Mouse (Mus musculus): ENCODE data around the gene Cebpb.

Gene Cebpb

DNA sequence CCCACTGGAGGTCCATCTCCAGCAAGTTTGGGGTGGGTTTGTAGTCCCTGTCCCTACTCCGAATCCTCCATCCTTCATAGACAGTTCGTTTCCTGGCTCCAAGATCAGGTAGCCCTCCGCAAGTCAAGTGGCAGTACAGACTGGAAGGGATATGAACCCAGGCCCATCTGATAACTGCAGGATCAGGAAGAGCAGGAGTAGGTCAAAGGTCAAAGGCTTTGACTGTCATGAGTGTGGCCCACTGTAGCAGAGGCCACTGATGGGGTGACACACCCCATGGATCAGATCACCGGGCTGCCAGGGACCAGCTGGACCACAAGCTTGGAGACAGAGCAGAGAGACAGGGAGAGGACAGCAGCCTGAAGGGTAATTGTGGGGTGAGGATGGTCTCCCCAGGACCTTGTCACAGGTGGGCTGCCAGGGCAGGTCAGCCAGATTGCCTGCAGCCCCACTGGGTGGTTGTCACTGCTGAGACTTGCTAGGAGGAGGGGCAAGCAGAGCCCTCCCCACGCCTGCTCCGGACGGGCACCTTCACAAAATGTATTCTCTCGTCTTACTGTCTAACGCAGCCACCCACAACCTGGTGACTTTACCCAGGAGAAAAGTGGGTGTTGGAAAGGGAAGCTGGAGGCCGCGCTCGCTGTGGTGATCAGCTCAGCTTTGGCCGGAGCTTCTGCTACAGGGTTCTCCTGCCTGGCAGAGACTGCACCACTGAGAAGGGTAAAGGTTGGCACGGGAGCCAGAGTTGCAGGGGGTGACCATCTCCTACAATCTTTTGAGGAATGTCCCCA is 3.4 kb downstream of the Cebpb start:
- no peak for DNase-seq (ENCODE audit: low spot score in 2 of 2)

DNA sequence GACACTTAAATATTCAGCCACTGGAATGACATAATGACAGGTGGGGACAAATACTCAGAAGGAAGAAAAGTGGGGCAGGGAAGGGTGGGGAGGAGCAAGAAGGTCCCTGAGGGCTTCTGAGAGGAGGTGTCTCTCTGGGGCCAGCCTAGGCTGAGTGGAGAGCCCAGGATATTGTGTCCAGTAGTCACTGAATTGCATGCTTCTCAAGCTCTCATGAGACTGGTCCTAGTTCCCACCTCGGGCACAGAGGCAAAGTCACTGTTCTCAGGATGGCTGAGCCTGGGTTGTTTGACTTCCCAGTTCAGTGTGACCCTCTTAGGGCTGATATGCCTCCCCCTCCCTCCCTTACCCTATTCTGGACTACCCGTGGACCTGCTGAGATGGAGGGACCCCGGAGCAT is 4.1 kb downstream of the Cebpb start:
- DNase-seq (ENCODE audit: low spot score in 2 of 2), result no peak

DNA sequence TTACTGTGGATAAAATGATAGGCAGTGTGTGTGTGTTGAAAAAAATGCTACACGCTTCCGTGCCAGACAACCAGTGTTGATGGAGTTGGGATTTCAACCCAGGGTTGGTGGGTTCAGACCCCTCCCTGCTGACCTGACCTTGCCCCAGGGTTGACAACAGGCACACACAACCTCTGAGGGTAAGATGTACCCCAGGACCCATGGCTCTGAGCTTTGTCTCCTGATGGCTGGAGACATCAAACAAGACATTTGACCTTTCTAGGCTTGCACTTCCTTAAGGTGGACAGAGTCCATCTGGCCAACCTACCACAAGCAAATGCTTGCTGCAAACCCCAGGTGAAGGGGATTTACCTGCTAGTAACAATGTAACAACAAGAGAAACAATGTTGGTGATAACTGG is 4.8 kb downstream of the Cebpb start:
- DNase-seq (ENCODE audit: low spot score in 2 of 2), result no peak

DNA sequence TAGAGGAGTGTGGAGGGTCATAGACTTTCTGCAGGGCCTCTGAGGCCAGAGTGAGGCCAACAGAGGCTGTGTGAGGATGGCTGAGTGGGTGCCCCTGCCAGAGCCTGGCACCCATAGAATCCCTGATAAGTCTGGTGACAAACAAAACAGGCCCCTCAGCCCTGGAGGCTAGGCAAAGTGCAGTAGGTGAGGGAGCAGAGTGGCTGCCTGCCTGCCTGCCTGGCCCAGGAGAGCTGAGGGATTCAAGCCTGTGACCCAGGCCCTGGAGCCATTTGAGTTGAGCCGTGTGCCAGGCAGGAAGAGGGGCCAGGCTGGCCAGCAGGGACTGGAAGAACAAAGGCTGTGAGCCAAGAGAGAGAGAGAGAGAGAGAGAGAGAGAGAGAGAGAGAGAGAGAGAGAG is 5.5 kb downstream of the Cebpb start:
- no peak for DNase-seq (ENCODE audit: low spot score in 2 of 2)

DNA sequence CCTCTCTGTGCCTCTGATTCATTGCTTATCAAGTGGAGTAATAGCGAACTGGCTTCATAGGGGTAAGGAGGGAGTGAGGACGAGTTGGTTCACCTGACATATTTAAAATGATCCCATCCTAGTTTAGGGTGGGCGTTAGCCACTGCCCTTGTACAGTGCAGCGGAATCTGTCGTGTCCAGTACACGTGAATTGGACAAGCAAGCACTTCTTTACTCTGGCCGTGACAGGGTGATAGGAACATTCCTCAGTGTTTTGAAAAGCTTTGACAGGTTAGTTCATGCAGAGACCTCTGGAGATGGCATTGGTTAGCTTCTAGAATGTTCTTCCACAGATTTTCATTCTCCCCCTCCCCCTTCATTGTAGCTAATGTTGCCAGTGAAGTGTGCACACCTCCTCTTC is 6.2 kb downstream of the Cebpb start:
- no peak for DNase-seq (ENCODE audit: low spot score in 2 of 2)

DNA sequence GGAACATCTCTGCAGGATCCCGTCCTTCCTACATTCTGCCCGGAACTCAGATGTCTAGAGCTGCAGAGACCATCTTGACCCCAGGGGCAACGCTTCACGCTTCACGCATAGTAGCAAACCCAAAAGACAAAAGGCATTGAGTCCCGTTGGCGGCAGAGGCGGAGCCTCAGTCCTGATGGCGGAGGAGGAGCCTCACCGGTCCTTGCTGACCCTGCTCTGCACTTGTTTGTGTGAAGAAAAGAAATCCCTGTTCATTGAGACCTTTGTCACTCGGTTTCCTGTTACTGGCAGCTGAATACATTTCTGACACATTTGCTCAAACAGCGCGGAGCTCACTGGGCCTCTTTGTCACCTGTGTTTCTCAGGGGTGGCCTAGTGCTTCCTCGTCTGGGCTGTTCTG is 6.8 kb downstream of the Cebpb start:
- DNase-seq (ENCODE audit: low spot score in 2 of 2), result no peak

DNA sequence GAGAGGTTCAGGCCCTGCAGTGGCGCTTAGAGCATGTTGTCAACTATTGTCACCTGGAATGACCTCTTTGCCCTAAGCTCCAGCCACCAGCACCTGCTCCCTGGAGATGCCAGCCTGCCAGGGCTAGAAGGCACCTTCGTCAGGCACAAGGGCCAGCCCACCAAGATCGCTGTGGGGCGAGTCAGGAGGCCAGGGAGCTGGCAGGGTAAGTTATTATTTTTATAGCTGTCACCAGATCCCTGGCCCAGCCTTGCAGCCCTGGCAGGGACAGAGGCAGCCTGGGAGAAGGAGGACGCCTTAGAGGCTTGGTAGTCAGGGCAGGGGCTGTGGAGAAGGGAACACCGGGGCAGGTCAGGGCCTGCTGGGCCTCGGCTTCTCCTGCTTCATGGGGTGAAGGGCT is 7.4 kb downstream of the Cebpb start:
- no peak for DNase-seq (ENCODE audit: low spot score in 2 of 2)

DNA sequence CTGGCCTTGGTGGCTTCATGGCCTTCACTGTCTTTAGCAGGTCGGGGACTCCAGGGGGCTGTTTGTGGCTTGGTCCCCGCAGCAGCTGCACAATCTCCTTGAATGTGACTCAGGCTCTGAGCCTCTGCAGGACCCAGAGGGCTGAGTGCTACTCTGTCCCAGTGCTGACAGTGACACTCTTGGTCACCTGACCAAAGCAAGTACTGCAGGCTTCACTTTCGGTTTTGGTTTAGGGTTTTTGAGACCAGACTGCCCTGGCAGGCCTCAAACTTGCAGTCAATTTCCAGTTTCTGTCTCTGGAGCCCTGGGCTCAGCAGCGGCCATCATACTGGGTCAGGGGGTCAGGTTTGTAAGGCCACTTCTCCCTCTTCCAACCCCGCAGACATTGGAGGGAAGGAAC is 9.2 kb downstream of the Cebpb start:
- DNase-seq (ENCODE audit: low spot score in 2 of 2), result peak in 1 of 2 experiments; percentile 31

DNA sequence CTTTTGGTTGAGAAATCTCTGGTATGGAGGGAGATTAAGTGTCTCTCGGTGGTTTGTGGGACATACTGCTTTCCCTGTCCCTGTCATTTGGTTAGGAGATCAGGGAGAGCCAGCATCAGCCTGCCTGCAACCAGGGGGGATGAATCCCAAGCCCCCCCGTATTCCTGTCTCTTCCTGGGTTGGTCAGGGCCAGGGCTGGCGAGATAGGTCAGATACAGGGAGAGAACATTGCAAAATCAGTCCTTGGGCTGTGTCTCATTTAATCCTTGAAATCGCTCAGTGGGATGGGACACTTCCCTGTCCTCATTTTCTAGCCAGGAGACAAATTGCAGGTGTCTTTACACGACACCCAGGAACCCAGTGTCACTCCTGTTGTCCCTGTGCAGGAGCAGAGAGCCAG is 11.3 kb downstream of the Cebpb start:
- no peak for DNase-seq (ENCODE audit: low spot score in 2 of 2)

DNA sequence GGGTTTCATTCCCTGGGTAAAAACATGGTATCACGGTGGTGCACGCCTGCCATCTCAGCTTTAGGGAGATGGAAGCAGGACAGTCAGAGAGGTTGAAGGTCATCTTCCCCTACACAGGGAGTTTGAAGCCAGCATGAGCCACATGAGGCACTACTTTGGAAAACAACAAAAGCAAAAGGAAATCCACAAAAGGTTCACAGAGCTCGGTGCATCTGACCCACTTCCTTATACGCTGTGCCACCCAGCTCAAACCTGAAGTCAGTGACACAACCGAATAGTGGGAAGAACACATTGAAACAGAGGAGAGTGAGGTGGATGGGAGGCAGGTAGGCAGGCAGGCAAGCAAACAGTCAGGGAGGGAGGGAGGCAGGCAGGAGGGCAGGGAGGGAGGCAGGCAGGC is 12.8 kb downstream of the Cebpb start:
- DNase-seq (ENCODE audit: low spot score in 2 of 2), result no peak

DNA sequence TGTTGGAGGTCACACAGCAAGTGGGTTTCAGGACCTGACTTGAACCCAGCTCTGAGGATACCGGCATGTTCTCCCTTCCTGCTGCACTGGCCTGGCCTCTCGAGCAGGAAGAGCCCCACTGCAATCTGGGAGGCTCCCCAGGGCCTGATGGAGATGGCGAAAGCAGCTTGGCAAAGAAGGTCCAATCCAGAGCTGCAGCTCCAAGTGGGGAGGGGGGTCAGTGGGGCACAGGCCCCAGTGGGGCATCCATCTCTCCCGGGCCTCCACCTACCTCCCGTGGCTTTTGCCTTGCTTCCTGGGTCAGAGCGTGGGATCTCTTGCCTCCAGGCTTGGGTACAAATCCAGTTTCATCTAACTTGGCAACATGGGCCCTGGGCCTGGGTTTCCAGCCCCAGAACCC is 13.4 kb downstream of the Cebpb start:
- no peak for DNase-seq (ENCODE audit: low spot score in 2 of 2)

DNA sequence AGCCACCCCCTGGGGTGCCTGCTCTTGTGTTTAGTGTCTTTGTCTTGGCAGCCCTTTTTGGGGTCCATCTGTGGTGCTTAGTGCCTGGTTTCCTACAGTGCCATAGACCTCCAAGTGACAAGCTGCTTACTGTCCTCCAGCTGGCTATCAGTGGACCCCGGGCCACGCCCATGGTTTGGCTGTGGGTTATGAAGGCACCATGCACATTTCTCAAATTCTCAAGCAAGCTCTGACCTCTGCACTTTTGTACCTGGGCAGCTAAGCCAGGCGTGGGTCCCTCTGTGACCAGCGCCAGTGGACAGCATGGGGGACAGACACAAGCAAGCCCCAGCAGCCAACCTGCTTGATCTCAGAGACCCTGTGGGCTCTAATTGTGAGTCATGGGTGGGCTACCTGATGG is 15.7 kb downstream of the Cebpb start:
- DNase-seq (ENCODE audit: low spot score in 2 of 2), result no peak

DNA sequence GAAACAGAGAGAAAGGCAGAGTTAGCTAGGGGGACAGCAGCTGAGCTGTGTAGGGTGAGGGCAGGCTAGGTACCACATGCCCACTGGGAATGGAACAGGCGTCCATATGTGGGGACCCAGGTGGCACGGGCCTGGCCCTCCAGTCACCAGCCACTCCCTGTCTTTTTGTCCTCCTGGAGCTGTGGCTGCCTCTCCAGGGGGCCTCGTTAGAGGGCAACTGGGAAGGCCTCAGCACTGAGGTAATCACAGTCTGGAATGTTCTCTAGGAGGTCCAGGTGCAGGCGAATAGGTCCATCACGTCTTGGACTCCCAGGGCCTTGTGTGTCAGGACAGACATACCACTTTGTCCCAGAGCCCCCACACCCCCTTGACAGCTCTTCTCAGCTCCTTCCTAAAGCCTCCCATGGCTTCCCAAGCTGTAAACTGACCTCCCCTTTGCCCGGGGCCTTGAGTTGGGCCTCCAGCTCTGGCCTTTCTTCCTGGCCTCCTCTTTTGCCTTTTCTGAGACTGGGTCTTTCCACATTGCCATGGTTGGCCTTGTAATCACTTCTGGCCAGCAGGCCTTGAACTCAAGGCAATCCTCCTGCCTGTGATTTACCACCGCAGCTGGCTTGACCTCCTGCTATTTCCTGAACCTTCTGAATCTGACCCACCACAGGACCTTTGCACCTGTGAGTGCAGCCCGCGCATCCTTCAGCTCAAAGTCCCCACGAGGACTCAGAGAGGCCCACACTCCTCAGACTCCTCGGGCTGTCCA is 17.6 kb downstream of the Cebpb start:
- no peak for DNase-seq (ENCODE audit: low spot score in 2 of 2)

DNA sequence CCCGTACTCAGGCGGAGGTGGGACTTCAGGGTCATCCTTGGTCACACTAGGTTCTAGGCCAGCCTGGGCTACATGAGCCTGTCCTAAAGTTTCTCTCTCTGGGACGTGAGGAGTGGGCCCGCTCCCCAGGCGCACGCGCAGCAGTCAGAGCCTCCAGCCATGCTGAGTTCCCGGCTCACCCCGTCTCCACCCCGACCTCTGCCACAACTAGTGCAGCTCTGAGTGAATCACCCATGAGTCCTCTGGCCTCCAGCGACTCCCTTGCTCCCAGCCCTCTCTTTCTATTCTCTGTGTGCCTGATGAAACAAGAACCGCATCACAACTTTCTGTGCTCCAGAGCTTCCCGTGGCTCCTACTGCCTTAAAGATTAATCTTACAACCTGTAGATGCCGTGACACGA is 19.7 kb downstream of the Cebpb start:
- DNase-seq (ENCODE audit: low spot score in 2 of 2), result no peak

DNA sequence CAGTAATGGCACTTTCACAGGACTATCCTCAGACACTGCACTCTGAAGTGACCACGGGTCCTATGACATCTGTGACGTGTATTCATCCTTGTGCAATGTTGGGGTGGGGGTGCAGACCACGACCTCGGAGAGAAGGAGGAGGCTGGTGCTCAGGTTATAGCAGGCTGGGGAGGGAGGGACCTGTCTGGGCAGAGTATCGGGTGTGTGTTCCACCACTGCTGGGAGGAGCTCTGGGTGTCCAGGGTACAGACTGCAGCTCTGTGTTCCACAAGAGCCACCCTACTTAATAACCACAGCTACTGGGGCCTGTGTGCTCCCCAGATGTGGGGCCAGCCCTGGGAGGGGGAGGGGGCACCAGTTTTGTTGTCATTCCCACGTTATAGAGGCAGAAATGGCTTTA is 21.3 kb downstream of the Cebpb start:
- DNase-seq (ENCODE audit: low spot score in 2 of 2), result no peak

DNA sequence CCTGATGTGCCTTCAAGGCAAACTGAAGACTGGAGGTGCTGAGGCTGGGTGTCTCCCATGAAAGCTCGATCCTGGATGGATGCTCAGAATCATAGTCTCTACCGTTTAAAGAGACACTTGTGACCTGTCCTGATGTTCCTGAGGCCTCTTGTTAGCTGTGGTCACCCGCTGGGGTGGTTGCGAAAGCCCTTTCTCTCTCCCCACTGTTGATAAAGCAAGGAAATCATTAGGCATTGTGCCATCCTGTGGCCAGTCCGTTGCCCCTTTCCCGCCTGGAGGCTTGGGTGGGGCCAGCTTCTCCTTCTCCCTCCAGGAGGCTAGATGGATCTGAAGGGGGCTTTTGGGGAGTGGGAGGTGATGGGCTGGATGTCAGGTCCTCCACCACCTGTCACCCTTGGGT is 21.9 kb downstream of the Cebpb start:
- DNase-seq (ENCODE audit: low spot score in 2 of 2), result no peak

DNA sequence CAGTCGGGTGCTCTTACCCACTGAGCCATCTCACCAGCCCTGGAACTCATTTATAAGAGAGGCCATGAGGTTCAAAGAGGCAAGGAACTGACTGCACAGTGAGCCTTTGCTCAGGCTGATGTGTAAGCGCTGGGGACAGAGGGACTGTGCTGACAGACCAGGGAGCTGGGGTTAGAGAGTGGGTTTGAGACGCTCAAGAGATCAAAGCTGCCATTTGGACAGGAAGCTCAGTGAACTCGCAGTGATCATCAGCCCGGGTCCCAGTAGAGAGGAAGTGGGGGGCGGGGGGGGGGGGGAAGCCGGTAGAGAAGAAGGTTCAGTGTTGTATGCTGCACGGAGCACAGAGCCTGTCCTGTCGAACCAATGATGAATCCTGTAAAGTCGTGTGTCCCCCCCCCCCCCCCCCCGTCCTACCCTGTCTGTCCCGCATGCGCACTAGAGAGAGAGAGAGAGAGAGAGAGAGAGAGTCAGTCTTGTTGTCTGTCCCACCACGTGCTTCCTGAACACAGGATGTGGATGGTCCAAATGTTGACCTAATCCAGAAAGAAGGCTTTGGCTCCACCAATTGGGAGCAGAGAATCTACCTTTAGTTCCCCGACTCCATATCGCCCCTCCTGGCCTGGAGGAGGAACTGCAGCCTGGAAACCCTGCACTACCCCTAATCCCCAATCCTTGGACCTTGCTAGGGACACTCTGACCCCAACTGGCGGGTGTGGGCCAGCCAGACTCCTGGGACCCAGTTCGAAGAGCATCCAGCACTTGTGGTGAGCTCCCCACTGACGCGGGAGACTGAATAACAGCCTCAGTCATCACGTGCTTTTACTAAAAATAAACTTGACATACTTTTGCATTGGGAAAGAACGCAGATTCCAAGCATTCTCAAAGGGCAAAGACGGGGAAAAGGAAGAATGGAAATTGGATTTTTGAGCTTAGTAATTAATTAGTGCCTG is 24.4 kb downstream of the Cebpb start:
- DNase-seq (ENCODE audit: low spot score in 2 of 2), result peak in 1 of 2 experiments; percentile 31

DNA sequence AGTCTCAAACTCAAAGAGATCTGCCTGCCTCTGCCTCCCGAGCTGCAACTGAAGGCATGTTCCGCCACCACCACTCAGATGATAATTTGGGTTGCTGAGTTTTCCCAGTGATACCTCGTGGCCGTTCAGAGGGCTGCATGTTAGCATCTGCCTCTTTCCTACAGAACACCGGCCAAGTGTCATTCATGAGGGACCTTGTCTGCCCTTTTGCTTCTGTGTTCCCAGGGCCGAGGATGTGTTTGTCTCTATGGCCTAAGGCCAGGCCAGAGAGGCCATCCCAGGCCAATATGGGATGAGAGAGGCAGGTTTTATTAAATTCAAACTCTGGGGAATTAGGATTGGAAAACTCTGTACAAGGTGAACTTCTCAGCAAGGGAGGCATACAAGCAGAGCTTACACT is 25.6 kb downstream of the Cebpb start:
- no peak for DNase-seq (ENCODE audit: low spot score in 2 of 2)

DNA sequence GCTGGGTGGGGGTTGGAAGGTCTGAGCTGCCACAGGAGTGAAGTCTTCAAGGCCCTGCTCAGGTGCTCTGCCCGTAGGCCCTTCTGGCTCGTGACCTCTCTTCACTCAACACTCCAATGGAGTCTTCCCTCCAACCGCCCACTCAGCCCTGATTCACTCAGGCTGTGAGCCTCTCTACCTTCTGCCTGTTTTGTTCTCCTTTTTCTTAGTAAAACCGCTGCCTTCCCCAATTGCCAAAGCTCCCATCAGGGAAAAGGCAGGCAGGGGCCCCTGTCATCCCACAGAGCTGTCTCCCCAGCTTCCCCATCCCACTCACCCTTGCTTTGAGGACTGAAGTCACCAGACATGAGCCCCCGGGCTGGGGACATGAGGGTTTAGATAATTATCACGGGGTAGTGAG is 26.3 kb downstream of the Cebpb start:
- no peak for DNase-seq (ENCODE audit: low spot score in 2 of 2)

DNA sequence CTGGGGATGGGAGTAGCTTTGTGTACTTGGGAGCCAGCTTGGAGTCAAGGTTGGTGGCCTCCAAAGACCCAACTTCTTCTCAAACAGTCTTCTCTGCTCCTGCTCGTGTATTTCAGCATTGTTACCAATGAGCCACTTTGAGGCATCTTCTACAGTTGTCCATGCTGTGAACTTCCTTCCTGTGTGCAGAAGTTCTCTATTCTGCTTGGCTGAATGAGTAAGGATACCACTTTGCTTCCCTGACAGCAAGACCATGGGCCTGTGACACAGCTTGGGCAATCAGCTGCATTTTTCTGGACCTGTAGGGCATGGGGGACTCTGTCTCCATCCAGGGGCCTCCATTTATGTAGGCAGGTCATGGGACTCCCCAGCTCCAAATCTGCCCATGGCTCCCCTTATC is 28.5 kb downstream of the Cebpb start:
- DNase-seq (ENCODE audit: low spot score in 2 of 2), result no peak

DNA sequence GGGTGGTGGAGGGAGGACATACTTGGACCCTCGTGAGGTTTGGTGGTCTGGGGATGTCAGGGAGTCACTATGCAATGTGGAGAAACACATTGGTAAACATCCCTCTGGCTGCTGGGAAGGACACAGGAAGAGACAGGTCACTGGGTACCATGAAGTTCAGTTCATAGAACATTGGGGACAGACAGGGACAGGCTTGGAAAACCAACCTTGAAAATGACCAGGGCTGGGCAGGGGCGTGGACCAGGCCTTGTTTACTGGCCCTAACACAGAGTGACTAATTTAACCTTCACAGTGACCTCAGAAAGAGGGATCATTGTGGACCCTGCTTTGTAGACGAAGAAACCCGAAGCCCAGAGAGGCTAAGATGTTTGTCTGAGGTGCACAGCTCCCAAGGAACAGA is 30.8 kb downstream of the Cebpb start:
- DNase-seq (ENCODE audit: low spot score in 2 of 2), result no peak

DNA sequence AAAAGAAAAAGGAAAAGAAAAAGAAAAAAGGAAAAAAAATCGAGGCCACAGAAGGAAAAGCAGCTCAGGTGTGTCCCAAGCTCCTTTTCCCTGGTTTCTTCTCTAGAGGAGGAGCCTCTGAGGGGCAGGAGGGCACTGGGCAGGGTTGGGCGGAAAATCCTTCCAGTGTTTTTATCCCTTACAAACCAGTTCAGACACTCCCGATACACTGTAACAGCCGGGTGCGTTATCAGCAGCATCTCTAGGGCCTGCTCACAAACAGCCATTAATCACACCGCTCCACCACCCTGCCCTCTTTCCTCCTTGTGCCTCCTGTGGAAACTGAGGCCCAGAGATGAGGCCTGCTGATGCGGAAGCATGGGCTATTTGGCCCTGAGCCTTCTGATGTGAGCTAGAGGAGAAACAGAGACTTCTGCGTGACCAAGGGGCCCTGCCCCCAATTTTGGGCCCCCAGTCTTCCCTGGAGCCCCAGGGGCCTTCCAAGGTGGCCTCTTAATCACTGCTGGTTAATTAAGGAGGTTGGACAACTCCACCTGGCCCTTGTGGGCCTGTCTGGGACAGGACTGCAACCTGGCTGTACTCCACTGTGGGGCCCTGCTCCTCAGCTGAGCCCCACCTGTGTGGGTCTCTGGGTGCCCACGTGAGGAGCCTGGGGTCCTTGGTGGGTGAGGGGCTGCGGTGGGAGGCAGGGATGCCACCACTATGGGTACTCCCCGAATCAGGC is 32.6 kb downstream of the Cebpb start:
- DNase-seq (ENCODE audit: low spot score in 2 of 2), result no peak
